Mouse (Mus musculus): ENCODE results near the gene Pnpla8.
"Not testable (repeated sequence)": the region's sequence is repeated elsewhere in the genome, so short reads cannot be mapped to it uniquely, and the experiment has no call there.

Pnpla8 gene

DNA sequence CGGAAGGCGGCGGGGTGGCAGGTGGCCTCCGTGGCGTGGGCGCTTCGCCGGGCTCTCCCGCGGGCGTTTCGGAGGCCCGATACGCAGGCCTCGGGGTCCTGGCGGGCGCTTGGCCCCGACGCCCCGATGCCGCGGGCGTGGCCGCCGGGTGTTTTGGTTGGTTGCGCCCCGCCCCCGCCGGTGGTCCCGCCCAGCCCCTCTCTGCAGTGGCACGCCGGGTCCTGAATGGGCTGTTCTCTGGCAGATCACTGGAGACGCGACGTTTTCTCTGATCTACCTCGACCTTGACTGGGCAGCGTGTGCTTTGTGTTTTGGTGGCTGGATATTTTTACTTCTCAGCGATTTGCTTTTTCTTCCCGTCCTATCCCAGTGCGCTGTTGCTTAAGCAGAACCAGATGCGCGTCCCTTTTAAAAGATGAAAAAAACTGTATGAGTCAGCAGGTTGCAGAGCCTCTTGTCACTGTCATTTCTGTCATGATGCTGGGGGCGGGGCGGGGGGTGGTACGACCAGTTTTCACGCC is 48.2 kb downstream of the Pnpla8 start:
- DNase-seq (ENCODE audit: low read depth, low spot score): peak; percentile 65

DNA sequence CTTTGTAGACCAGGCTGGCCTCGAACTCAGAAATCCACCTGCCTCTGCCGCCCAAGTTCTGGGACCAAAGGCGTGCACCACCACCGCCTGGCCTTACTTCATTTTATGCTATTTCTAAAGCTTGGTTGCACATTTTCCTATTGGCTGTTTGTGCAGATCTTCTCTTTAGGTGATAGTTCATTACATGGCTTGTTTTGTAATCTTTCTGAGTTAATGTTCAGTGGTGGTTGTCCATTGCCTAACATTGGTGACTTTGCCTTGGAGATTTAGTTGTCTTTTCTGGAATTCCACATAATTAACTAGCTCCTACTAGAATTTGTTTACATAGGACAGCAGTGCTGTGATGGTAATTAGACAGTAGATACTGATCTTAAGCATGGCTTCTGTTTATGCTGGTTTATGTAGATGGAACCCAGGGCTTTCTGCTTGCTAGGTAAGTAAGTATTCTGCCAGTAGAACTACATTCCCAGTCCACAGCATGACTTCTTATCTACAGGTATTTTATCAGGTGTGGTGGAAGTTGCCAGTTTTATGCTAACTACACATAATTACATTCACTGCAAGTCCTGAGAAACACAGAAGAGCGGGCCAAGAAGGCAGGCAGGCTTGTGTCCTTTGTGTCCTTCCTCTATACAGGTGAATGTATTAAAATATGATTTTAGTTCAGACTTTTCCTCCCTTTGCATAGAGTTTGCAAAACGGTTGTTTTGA is 53.1 kb downstream of the Pnpla8 start:
- no peak for DNase-seq (ENCODE audit: low read depth, low spot score)

- not testable (repeated sequence) for DNase-seq (ENCODE audit: low read depth, low spot score)
Observed at GRCm38 (mm10) chr12:44280147-44280546, 59.0 kb downstream of the Pnpla8 start.

DNA sequence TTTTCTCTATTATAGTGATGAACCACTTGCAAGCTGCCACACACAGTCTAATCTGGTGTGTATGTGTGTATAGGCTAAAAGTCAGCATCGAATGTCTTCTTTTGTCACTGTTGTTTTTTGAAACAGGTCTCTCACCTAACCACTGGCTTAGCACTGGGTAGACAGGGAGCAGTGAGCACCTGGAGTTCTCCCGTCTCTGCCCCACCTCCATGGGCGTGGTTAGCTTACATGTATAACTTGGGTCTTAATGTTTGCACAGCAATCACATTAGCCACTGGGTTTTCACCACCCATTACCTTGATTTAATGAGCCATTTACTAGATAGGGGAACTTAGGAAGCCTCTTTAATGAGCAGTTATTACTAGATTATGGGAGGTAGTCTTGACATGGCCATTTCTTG is 60.4 kb downstream of the Pnpla8 start:
- no peak for DNase-seq (ENCODE audit: low read depth, low spot score)

DNA sequence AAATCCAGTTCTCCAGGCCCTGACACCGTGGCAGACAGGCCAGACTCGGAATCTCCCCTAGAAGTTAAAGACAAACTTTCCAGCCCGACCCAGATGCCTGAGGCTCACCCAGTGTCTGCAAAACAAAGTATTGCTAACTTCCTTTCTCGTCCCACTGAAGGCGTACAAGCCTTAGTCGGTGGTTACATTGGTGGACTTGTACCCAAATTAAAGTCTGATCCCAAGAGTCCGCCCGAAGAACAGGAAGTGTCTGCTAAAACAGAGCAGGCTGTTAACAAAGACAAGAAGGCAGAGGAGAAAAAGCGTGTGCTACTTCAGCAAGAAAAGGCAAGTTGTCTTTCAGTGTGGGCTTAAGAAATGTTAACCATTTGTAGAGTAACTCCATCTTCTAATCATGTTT is 62.2 kb downstream of the Pnpla8 start:
- no peak for DNase-seq (ENCODE audit: low read depth, low spot score)

- no peak for DNase-seq (ENCODE audit: low read depth, low spot score)
Observed at GRCm38 (mm10) chr12:44286992-44287391, 65.8 kb downstream of the Pnpla8 start.

DNA sequence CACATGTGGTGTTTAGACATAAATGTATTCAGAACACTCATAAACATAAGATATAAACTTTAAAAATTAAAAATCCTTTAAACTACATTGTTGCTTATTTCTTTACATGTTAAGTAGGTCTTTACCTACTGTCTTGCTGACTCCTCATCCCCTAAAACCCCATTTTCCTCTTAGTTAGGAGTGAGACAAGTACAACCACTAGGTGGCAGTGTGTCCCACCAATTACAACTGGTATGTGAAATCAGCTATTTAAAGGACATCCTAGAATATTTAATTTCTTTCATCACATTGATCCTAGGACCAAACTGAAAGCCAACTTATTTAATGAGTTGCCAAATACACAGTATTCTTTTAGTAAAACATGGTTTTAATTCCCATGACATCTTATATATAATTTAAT is 71.1 kb downstream of the Pnpla8 start:
- peak; percentile 11 for DNase-seq (ENCODE audit: low read depth, low spot score)

DNA sequence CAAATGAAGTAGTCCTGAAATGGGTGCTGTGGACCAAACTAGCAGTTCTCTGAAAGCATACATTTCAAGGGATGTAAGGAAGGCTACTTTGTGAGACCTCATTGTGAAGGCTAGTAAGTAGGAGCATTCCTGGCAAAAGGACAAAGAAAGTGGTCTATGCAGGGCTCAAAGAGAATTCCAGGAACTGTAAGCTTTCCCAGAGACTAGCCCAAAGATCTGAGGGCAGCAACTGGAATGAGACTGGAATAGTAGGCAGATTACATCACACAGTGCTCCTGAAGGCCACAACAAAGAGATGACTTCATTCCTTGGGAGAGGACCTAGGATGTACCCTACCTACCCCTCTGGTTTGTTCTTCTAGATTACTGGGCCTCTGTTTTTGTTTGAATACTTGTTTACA is 79.6 kb downstream of the Pnpla8 start:
- no peak for DNase-seq (ENCODE audit: low read depth, low spot score)

DNA sequence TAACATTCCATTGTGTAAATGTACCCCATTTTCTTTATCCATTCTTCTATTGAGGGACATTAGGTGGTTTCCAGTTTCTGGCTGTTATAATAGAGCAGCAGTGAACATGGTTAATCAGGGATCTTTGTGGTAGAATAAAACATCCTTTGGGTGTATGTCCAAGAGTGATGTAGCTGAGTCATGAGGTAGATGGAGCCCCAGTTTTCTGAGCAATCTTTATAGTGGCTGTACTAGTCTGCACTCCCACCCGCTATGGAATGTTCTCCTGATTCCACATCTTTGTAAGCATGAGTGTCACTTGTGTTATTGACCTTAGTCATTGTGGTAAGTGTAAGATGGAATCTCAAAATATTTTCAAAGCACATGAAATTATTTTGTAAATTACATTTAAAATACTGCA is 82.8 kb downstream of the Pnpla8 start:
- DNase-seq (ENCODE audit: low read depth, low spot score): no peak

DNA sequence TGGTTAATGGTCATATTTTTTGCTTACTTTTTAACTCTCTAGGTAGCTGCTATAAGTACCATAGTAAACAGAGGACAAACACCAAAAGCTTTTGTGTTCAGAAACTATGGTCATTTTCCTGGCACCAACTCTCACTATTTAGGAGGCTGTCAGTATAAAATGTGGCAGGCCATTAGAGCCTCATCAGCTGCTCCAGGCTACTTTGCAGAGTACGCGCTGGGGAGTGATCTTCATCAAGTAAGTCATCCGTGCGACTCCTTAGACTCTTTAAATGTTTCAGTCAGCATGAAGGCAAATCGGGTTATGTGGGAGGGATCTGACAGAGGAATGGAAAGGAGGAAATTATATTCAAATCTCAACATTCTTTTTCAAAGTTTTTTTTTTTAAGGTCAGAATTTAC is 83.7 kb downstream of the Pnpla8 start:
- DNase-seq (ENCODE audit: low read depth, low spot score): no peak

- DNase-seq (ENCODE audit: low read depth, low spot score): no peak
Observed at GRCm38 (mm10) chr12:44308221-44308620, 87.1 kb downstream of the Pnpla8 start.

GRCm38 (mm10) chr12:44315212-44315611 is 94.0 kb downstream of the Pnpla8 start:
- no peak for DNase-seq (ENCODE audit: low read depth, low spot score)

- DNase-seq (ENCODE audit: low read depth, low spot score): no peak
Observed at GRCm38 (mm10) chr12:44325091-44325490, 103.9 kb downstream of the Pnpla8 start.

DNA sequence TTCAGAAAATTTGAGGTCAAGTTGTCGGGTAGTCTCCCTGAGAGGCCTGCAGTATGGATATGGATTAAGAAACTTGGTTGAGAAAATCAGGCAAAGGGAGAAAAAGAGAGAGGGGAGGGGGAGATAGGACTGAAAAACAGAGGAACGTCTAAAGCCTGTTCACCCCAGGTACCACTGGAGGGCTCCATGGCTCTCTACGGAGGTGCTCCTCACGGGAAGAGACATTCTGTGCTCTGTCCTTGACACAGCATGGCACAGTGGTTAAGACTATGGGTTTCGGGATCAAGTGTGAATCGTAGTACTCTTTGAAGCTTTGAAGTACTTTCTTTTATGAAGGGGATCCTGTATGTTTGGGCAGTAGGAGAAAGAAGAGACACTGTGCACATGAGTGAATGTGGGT is 106.3 kb downstream of the Pnpla8 start:
- DNase-seq (ENCODE audit: low read depth, low spot score): no peak

DNA sequence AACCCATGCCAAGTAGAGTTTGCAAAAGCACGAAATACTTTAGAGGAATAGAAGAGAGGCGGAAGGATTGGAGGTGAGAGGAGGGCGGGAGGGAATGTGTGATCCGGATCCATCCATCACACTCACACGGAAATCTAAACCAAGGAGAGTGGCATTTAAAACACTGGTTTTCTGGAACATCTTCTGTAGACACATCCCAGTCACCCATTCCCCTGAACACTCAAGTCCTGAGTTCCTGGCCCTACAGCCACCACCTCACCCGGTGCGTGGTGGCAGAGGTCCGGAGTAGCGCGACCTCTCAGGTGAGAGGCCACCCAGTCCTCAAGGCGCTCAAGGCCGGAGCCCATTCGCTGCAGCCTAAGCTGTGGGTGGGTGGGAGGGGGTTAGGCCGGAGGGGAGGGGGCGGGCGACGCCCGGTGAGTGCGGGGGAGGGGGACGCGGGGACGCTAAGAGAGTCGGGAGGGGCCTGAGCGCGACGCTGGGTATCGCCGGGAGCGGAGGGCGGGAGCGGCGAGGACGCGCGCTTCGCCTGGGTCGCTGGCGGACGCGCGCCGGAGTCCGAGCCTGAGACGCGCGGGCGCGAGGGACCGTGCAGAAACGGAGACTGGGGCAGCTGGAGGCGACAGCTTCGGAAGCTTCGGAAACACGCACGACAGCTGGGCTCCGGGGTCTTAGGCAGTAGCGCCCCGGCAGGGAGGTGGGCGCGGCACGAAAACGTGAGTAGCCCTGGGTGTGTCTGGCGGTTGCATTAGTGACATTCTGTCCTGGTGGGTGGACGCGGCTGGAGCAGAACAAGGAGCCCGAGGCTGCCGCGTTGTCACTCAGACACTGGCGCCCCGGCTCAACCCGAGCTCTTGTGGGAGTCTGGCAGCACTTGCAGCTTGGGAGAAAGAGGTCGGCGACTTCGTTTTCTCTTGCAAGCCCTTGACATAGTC is 107.5 kb downstream of the Pnpla8 start, which contains the start of gene Nrcam:
Gene Nrcam (plus strand): TSS at position 505 of the 935 bp plus-strand sequence.
- peak; percentile 31 for DNase-seq (ENCODE audit: low read depth, low spot score)

- DNase-seq (ENCODE audit: low read depth, low spot score): no peak
Observed at GRCm38 (mm10) chr12:44329316-44330215, 108.4 kb downstream of the Pnpla8 start.

- DNase-seq (ENCODE audit: low read depth, low spot score): no peak
Observed at GRCm38 (mm10) chr12:44330216-44330719, 109.1 kb downstream of the Pnpla8 start.

DNA sequence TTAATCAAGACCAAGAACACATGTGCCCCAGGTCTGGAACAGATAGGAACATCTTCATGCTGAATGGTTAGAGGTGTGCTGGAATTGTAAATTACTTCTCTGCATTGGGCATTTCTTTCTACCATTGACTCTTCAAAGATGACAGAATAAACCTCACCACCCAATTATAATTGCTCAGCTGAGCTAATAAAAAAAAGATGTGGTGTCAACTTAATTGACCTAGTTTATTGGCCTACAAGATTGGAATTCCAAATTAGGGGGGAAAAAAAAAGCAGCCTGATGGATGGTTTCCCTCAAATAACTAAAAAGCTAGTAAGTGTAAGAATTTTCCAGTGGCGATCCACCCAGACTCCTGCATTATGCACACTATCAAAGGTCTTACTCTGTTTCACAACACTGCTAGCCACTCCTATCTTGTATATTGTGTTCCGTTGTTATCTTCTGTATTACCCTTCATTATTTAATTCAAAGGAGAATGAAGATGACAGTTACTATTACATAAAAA is 116.0 kb downstream of the Pnpla8 start:
- no peak for DNase-seq (ENCODE audit: low read depth, low spot score)

DNA sequence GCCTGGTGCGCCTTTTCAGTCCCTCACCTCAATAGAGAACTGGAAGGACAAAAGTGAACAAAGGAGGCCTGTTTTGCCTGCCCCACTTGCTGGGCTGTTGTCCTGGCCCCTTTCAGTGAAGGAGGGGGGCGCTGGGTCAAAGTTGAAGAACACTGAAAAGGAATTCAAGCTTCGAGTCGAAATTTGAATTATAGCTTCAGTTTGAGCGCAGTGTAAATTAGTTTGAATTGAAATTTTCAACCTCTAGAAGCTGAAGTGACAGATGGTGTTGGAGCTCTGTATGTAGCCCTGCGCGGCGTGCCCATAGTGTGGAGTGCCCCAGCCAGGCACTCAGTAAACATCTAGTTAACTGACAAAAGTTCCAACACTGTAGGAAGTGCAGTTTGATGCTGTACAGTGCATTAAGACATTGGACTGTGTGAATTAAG is 117.0 kb downstream of the Pnpla8 start:
- DNase-seq (ENCODE audit: low read depth, low spot score): no peak

GRCm38 (mm10) chr12:44344075-44344474 is 122.9 kb downstream of the Pnpla8 start:
- no peak for DNase-seq (ENCODE audit: low read depth, low spot score)

- DNase-seq (ENCODE audit: low read depth, low spot score): no peak
Observed at GRCm38 (mm10) chr12:44345251-44345650, 124.1 kb downstream of the Pnpla8 start.
